Mouse (Mus musculus): ENCODE results near the gene Smg6.
A peak's percentile ranks its signal among the peaks of the same experiment; 100 is the strongest.

Smg6 gene

DNA sequence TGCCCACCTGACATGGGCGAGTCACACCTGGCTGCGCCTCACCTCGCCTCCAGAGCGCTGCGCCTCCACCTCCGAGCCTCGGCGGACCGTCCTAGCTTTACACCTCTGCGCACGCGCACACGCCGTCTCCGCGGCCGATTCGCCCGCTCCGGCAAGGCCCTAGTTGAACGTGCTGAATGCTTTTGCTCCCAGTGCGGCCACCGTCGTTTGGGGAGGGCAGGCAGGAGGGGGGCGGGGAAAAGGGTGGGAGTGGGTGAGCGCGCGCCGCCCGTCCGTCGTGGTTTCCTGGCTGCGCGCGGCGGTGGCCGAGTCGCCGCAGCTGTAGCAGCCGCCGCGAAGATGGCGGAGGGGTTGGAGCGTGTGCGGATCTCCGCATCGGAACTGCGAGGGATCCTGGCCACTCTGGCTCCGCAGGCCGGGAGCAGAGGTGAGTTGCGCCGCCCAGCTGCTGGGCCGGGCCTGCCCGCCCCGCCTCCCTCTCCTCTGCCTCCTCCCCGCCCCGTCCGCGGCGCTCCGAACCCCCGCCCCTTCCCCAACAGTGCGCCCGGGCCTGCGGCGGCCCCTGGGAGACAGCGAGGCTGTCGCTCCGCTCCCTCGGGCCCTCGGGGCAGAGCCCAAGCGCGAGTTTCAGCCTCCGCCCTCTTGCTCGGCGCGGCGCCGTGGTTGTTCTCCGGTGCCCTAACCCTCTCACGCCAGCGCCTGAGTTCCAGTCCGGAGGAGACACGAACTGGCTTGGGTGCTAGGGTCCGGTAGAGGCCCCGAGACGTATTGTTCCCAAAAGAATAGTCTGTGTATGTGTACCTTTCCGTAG lies at the start of gene Smg6, which contains the start of gene Srr:
Gene Smg6, plus strand, starts transcription at position 247 of the 811 bp plus-strand sequence.
Gene Srr, minus strand, starts transcription at position 372 of the 811 bp plus-strand sequence.
- peak; percentile 69 for DNase-seq (ENCODE audit: extremely low spot score, low read depth, low spot score)

DNA sequence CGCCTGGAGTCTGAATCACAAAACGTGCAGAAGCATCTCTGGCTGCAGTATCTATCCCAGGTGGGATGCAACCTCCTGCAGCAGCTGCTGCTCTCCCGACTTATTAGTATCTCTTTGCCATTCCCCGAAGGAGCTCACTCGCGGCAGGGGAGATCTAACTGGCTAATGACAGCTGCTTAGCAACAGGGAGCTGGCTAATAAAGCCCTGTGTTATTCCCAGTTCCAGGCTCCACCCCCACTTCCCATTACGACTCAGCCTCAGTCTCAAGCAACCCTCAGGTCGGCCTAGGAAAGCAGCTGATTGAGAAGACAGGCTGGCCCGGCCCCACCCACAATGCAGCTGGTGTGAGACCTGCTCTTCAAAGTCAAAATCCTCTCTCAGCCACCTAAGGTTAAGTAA lies 48.8 kb upstream of the Smg6 start:
- peak; percentile 28 for DNase-seq (ENCODE audit: extremely low spot score, low read depth, low spot score)

DNA sequence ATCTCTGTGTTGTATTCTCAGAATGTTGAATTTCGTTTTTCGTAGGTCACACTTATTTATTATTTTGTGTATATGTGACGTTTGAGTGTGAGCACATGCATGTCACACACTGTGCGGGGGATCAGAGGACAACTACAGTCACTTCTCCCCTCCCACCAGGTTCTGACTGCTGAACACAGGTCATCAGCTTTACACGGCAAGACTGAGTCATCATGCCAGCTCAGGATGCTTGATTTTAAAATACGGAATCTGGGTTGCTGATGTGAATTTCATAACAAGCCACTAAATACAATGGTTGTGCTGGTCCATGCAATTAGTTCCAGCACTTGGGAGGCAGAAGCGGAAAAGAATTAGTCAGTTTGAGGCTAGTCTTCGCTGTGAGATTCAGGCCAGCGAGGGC lies 44.6 kb upstream of the Smg6 start:
- no peak for DNase-seq (ENCODE audit: extremely low spot score, low read depth, low spot score)

DNA sequence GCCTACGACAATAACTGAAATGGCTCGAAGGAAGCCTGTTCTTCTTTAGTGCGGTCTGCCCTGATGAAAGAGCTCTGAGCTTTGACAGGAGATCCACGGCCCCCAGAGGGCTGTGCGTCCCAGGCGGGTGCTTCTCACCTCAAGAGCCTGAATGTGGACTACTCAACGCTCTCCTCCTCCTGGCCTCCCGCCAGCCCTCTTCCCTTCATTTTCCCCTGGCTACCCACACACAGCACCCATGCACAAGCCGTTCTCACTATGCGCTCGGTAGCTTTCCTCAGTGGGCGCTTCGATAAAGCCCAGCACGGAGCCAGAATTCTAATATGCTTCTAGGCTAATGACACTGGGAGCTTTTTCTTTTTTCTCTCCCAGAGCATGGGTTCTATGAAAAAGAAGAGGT lies 43.6 kb upstream of the Smg6 start:
- no peak for DNase-seq (ENCODE audit: extremely low spot score, low read depth, low spot score)

DNA sequence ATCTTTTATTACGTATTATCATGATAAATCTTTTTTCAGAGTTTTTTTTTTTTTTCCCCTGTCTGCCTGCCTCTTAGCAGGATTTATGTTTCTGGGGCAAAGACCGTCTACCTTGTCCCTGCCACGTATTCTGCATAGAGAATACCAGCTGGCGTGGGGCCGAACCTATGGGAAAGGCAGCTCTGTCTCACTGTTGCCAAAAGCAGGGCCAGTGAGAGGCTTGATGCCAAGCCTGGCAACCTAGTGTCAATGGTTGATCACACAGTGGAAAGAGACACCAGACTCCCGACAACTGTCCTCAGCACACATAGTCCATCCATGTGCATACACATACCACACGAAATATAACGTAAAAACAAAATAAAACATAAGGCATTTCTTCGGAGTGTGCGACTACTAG lies 42.5 kb upstream of the Smg6 start:
- DNase-seq (ENCODE audit: extremely low spot score, low read depth, low spot score): no peak

DNA sequence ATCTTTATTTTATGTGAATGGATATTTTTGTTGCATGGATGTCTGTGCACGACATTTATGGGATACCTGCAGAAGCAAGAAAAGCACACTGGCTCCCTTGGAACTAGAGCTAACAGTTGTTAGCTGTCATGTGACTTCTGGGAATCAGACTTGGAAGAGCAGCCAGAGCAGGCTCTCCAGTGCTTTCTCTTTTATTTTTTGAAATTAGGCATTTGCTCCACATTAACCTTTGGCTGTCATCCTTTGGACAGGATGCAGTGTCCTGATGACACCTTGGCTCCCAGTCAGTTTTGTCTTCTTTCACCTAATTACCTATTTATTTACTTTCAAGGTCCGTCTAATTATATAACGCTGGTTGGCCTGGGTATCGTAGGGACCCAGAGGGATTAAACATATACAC lies 31.0 kb upstream of the Smg6 start:
- no peak for DNase-seq (ENCODE audit: extremely low spot score, low read depth, low spot score)

DNA sequence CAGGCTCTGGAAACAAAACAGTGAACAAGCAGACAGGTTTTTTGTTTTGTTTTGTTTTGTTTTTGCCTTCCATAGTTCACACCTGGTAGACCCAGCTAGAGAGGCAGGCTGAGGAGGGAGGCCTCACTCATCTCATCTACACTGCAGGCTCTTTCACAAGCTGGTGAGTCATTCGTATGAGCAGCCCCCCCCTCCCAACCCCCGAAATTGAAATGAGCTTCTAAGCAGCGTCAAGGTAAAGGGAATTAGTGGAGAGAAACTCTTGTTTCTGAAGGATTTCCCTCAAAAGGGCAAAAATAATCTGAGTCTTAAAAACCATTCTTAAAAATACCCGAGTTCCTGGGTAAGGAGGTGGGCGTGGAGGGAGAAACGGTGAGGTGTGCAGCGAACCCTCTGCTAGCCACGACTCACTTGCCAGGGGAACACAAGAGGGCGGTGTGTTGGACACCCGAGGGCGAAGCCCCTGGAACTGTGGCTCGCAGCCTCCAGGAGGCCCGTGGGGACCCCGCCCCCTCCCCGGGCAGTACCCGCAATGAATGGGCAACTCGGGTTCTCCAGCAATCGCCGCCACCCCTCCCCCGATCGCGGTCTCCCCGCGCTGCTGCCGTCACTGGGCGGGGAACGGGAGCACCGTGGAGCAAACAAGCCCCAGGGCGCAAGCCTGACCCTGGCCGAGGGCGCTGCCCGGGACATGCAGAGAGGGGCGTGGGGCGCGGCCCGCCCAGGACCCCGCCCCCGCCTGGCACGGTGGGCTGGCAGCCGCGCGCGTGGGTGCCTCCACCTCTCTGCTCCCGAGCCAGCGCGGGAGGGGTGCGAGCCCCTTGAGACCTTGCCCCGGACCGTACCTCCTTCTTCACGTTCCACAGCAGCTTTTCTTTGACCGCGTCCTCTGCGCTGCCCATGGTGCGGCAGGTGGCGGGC lies 29.4 kb upstream of the Smg6 start:
- DNase-seq (ENCODE audit: extremely low spot score, low read depth, low spot score): no peak

DNA sequence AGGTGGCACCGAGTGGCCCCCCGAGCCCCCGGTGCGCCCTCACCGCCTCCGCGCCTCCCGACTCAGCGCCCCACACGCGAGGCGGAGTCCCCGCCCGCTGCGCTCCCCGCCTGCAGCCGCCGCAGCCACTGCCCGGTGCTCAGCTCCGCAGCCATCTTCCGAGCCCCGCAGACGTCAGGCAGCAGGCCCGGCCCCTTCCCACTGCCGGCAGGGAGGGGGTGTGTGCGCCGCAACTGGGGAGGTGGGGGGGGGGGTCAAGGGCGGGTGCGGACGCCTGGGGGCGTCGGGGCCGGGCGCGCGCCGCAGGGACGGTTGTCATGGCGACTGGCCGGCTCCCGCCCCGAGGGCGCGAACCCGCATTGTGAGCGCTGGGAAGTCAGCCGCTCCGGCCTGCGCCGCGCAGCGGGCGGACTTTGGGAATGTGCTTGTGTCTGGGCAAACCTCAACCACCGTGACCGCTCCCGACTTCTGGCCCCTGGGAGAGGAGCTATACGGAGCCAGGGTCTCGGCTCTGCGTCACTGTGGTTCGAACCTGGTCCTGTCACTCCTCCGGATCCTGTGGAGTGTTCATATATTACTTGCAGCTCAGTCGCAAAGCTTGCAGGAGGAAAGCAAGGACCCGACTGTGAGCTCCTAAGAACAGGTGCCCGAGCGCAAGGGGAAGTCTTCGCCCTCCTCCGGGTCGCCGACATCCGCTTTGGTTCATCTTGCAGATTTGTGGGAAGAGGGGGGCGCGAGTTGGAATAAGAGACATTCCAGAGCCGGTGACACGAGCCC lies 28.5 kb upstream of the Smg6 start, which contains the start of gene Sgsm2:
Gene Sgsm2, minus strand, starts transcription at position 160 of the 777 bp plus-strand sequence.
- peak; percentile 16 for DNase-seq (ENCODE audit: extremely low spot score, low read depth, low spot score)

DNA sequence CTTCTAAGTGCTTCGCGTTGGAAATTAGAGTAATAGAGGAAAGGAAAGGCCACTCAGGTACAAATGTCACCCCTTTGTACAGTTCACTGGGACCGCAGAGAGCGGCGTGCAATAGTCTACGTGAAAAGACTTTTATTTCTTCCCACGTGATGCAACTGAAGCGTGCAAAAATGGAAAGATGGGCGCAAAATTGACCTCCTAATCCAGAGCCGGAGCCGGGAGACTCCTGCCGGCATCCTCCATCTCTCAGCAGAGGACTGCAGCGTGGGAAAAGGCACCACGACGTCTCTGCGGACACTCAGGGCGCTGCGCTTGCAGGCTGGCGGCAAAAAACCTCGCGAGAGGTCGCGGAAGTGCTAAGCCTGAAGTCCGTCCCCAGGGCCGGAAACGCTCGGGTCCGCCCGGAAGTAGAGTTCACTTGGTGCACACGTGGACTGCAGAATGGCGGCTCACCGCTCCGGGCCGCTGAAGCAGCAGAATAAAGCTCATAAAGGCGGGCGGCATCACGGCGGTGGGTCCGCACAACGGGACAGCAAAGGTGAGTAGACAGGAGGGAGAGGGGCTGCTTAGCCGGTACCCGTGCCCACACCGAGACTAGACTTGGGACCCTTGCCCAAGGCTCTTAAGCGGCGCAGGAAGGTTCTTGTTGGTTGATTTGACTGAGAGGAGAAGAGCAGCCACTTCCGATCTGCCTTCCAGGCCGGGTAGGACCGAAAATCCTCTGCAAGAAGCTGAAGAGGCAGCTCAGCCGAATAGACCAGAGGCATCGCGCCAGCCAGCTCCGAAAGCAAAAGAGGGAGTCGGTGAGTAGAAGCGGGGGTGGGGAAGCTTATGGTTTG lies 27.7 kb upstream of the Smg6 start, which contains the start of gene Tsr1:
Gene Tsr1, plus strand, starts transcription at position 394 of the 839 bp plus-strand sequence.
- DNase-seq (ENCODE audit: extremely low spot score, low read depth, low spot score): peak; percentile 77

DNA sequence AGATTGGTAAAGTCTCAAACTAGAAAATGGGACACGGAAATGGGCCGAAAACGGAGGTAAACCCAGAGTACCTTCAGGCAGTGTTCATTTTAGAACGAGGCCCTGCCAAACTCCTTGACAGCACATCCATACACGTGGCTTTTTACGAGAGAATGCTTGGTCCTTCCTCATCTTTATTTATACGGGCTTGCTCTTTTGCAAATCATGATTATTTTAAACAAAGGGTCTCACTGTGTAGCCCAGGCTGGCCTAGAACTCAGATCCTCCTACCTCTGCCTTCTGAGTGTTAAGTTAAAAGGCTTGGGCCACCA lies 27.2 kb upstream of the Smg6 start:
- DNase-seq (ENCODE audit: extremely low spot score, low read depth, low spot score): no peak

DNA sequence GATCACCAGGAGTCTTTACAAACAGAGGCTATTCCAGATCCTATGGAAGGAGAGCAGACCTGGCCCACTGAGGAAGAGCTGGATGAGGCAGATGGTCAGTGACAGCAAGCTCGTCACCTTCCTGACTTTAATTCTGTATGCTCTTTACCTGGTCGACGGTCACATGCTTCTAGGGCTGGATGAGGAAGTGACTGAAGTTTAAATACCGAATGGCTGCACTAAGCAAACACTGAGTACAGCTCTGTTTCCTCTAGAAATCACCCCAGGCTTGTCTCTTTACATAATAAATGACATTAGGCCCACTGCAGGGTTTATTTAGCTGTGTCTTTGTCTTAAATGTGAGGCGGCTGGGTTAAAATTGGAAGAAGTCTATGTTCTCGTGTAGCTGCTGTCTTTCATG lies 24.1 kb upstream of the Smg6 start:
- DNase-seq (ENCODE audit: extremely low spot score, low read depth, low spot score): no peak

DNA sequence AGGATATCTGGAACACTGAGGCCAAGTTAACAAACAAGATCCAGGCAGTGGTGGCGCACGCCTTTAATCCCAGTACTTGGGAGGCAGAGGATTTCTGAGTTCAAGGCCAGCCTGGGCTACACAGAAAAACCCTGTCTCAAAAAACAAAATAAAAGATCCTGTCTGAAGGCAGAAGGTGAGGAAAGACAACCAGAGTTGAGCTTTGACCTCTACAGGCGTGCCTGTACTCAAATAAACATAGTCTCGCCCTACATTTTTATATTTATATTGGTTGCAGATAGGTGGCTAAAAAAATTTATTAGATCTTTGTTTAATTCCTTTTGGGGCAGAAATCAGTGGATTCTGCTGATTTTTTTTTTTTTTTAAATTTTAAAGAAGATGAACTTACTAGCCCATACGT lies 23.2 kb upstream of the Smg6 start:
- DNase-seq (ENCODE audit: extremely low spot score, low read depth, low spot score): no peak

DNA sequence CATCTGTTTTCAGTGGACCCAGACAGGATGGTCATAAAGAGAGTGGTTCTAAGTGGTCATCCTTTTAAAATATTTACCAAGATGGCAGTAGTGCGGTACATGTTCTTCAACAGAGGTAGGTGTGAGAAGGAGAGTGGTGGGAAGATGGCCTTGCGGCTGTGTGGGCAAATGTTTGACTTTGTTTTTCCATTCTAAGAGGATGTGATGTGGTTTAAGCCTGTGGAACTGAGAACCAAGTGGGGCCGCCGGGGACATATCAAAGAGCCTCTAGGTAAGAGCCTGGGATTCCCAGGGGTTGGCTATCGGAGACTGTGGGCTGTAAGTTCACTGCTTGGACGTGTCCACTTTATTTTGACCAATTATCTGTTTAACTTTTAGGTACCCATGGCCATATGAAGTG lies 17.8 kb upstream of the Smg6 start:
- DNase-seq (ENCODE audit: extremely low spot score, low read depth, low spot score): no peak

DNA sequence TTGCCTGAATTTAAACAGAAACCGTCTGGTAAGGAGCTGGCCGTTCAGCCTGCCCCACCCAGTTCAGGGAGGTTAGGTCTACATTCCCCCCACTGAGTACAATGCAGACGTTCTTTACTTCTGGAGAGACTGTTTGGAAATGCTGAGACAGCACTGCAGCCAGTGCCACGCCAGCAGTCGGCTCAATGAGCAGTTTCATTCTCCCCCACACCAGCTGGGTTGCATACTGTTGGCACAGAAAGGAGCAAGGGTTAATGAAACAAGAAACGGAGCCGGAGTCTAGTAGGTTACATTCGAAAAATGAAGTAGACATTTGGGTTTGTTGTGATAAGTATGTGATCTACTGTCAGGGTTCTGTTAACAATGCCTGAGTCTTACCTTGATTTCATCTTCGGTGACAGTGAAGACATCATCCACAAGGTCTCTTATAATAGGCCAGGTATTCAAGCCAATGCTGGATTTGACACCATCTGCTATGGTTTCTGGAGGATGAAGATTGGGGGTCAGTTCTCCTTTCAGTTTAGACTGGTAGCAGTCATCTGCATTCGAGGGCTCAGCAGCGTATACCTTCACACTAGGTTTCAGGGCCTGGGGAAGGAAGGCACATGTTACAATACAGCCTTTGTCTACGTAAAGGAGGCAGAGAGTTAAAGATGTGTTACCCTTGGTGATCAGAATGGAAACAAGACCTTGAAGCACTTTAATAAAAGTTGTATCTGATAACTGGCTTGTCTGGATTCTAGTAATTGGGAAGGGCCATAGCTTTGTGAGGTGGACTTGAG lies 16.8 kb upstream of the Smg6 start:
- no peak for DNase-seq (ENCODE audit: extremely low spot score, low read depth, low spot score)

DNA sequence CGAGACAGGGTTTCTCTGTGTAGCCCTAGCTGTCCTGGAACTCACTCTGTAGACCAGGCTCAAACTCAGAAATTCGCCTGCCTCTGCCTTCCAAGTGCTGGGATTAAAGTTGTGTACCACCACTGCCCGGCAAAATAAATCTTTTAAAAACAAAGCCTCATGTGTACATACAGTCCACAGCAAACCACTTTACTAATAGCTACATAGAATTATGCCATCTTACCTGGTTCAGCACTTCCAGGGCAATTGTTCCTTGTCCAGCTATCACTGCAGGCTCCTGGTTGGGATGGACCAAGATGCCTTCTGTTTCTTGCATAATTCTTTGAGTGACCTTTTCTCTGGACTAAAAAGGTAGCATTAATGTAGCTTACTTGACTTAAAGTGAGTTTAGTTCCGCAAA lies 15.6 kb upstream of the Smg6 start:
- DNase-seq (ENCODE audit: extremely low spot score, low read depth, low spot score): no peak

DNA sequence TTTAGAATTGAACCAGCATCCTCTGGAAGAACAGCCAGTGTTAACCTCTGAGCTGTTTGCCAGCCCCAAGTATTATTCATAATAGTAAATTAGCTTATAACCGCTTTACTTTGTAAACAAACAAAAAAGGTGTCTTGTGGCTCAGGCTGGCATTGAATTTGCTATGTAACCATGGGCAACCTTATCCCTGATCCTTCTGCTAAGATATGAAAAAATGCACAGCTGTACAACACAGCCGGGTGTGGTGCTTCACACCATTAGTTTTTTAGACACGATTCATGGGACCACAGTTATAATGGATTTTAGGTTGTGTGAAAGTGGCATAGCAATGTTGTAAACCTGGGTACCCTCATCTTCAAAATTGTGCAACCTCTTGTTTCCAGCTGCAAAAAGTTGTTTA lies 13.1 kb upstream of the Smg6 start:
- no peak for DNase-seq (ENCODE audit: extremely low spot score, low read depth, low spot score)

DNA sequence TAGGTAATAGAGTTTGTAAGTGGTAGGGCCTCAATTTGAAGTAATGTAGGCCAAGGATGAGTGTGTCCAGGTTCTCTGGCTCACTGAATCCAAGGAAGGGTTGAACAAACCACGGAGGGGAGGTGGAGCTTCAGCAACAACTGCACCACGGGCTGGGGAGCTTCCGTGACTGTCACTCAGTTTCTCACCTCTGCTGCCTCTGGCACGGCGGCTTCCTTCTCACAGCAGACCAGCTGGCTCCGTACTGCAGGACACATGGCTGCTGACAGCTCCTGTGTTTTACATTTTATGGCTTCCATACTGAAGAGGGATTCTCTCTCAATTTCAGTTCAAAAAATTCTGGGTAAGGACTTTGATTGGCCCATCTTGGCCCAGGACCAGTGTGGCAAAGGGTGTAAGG lies 6.4 kb upstream of the Smg6 start:
- DNase-seq (ENCODE audit: extremely low spot score, low read depth, low spot score): no peak

DNA sequence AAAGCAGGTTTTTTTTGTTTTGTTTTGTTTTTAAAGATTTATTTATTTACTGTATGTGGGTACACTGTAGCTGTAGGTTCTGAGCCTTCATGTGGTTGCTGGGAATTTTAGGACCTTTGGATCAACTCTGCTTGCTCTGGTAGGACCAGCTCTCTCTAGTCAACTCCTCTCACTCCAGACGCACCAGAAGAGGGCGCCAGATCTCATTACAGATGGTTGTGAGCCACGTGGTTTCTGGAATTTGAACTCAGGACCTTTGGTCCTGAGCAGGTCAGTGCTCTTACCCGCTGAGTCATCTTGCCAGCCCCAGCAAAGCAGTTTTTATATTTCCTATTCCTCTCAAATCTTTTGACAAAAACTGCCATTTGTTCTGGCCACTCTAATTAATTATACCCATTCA lies 1.5 kb upstream of the Smg6 start:
- DNase-seq (ENCODE audit: extremely low spot score, low read depth, low spot score): no peak

DNA sequence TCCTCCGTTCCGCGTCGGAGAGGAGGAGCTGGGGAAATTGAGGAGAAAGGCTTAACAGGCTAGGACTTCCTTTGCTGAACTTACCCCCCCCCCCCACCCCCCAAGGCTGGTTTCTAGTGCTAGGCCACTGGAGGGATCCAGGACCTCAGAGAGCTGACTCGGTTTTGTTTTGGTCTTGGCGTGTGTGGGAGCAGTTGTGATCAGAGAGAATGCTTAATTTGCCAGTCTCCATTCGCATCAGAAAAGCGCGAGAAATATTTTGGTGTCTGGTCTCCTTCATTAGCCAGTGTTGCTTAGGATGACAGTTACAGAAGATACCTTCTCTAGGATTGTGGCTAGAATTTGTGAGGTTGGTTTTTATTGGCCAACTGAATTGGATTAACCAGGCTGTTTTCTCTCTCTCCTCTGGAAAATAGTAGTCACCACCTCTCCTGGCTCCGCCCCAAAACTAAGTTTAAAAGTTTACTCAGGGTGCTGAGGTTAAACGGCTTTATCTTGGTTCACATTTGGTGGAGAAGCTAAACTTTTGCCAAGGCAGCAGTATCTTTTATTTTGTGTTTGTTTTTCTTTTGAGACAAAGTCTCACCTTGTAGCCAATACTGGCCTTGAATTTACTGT lies 874 bp downstream of the Smg6 start:
- no peak for DNase-seq (ENCODE audit: extremely low spot score, low read depth, low spot score)

All from hindlimb bud, embryonic 11.5 days (tissue).